Mouse (Mus musculus): ENCODE data around the gene Gstm1.
"Not testable (repeated sequence)": the region's sequence is repeated elsewhere in the genome, so short reads cannot be mapped to it uniquely, and the experiment has no call there.

The Gstm1 gene

DNA sequence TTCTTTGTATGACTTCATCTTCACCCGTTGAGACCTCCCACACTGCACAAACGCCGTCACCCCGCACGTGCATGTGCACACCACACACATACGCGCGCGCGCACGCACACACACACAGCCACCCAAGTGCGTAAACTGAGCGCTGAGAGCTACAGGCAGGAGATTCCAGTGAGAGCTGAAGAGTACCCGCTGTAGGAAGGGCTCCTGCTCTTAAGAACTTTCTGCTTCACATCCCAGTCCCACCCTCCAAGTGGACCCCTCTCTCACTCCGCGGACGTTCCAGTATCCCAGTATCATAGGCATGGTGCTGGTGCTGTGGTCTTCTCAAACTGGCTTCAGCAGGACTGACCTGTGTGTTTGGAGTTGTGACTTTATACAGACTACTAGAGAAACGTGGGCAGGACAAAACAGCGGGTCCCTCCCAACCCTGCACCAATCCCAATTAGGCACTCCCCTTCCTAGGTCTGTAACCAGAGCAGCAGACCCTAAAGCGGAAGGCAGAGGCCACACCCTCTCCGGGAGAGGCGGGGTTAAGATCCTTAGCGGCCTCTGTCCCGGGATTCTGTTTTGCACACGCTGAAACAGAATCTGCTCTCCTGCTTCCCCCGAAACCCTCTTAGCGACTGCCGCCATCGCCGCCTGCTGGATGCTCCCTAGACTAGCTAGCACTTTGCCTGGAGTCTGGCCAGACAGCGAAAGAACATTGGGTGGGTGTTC is at the start of gene Gstm1:
Gstm1 (minus strand) TSS at position 501 of the 717 bp plus-strand sequence.
- DNase-seq: peak; percentile 85

DNA sequence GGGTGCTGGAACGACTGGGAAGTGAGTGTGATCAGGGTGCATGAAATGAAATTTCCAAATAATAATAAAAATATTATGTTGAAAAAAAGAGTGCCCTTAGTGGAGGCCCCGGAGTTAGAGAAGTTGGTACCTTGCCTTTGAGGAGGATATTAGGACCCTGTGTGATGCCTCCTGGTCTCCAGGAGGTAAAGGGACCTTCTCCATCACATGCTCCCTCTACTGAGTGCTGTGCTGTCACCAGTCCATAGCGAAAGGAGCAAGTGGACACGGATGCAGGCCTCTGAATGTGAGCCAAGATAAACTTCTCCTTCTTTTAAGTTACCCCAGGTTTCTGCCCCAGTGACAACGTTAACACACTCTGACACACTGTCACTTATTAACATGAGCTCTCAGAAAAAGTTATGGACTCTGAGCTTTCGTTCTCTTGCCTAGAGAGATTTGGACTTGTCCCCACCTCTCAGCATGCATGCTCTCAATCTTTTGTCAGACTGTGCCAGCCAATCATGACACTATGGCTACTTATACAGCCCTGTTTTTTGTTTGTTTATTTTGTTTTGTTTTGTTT is 49.7 kb upstream of the Gstm1 start:
- no peak for DNase-seq

DNA sequence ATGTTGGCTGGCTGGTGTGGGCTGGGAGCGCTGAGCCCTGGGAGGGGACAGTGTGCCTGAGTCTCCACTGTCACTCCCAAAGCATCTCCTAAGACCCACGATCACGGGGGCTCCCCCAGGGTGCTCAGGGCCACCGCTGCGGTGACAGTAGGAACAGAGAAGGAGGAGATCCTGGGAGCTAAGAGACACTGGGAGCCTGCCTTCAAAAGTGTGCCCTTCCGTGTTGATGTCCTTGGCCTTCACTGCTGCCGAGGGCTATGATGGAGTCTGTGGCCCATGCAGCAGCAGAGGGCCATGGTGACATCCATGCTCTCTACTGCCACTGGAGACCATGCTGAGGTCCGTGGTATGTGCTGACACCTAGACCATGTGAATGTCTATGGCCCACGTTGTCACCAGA is 47.8 kb upstream of the Gstm1 start:
- no peak for DNase-seq

DNA sequence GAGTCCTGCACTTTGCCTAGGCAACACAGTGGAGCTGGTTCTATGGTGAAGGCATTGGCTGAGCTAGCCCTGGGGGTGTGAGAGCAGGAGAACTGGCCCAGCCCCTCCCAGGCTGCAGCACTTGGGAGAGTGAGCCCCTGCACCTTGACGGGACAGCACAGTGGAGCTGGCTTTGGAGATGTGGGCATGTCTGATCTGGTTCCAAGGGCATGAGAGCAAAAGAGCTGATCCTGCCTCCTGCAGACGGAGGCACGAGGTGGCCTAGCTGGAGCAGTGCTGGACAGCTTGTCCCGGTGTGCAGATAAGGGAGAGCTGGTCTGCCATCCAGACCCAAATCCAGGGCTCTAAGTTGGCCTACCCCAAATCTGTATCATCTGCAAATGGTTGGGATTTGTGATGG is 46.9 kb upstream of the Gstm1 start:
- no peak for DNase-seq

DNA sequence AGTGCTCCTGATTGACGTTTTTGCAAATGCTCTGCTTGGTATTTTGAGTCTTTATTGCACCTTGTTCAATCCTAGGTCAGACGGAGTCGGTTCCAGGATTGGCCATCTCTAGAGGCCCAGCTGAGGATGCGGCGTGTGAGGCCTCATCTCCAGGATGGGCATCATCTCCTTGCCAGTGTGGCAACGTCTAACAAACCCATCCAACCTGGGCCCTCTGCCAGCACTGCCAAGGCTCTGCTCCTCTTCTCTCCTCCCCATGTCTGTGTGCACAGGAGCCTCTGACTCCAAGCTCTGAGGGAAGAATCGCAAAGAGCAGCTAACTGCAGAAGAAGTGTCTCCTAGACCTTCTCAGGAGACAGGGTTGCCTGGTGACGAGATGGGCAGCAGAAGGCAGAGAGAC is 44.9 kb upstream of the Gstm1 start:
- no peak for DNase-seq

DNA sequence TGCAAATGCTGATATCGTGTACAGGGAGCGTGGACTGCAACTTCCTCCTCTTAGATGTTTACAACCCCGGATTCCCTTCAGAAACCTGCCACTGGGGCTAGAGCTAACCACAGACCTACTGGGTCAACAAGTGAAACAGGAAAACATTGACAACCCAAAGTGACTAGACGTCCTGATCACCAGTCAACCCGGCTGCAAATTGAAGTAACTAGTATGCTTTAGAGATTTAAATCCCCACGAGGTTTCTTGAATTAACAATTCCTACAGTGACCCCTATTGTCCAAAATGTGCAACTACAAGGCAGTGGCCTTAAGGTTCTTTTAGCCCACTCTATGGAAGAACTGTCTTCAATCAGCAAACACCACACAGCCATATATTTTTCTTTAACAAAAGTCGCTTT is 43.6 kb upstream of the Gstm1 start:
- no peak for DNase-seq

DNA sequence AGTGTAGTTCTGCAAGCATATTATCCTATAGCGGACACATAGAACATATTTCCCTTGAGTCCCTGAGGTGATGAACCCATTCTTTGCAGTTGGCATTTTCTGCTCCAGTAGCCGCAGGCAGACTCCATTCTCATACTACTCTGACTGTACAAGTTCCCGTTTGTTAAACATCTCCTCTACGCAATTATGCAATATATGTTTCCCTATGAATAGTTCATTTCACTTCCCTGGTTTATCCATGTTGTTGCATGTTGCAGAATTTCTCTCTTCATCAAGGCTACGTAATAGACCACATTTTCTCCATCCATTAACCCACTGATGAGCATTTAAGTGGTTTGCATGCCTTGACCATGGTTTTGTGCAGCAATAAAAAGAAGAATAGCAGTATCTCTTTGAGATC is 32.7 kb upstream of the Gstm1 start:
- DNase-seq: no peak

DNA sequence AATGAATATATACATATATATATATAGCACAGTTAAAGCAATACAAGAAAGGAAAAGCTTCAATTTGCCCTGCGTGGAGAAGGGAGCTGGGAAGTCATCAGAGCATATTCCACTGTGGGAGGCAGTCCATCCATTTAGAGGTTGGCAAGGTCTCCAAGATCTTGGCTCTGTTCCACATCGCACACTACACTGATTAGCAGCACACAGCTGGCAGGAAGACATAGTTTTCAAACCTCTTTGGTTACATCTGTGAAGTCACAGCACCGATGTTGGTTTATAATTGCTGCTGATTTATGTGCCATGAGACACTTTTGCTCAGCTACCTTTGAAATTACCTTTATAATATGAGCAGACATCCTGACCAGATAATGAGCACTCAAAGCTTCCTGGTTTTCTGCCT is 30.5 kb upstream of the Gstm1 start:
- DNase-seq: no peak

DNA sequence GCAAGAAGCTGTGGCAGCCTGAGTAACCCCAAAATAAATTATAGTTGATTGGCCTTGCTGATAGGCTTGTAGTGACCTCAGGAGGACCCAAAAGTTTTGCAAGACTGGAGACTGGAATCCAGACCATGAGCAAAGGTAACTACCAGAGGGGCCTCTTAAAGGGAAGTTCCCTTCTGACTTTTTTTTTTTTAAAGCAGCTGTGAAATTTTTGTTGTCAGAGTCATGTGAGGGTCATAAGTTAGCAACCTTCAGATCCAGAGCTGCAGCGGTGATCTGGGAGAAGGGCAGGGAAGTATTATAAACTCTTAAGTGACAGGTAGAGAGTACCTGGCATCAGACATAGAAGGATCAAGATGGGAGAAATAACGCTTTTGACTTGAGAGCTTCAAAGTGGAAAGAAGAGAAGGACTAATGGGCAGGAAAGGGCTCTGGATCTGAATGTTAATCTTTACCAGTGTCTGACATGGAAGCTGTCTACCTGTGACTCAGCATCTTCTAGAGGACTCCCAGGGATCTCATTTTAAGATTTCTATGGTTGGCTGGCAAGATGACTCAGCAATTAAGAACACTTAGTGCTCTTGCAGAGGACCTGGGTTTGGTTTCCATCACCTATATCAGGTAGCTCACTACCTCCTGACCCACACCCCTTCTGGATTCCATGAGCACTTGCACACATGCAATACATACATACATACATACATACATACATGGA is 29.3 kb upstream of the Gstm1 start:
- DNase-seq: no peak

DNA sequence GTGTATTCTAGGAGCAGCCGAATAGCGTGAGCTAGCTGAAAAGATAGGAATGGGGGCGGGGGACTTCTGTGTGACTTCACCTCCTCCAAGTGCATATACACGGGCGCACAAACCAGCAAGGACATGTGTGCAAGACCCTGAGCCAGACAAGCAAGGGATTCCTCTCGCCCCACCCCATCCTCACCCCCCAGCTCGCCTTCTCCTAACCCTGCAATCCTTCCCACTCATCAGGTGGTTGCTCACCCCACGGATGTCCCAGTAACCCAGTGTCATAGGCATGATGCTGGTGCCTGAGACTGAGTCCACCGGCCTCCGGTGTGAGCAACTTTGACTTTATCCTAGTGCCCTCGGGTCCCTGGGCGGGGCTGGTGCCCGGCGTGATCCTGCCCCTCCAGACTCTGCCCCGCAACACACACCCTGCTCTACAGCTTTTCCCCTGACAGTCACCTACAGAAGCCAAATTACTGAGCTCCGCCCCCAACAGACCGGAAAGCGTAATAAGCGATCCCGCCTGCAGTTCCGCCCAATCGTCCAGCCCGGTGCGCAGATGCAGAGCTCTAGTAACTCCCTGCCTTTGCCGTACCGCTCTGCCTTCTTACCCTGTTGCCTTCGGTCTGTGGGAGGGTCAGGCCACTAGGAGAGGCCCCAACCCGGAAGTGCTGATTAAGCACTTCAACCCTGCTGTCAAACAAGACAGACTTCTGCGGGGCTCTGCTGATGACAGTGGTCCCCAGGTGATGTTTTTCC is 26.8 kb upstream of the Gstm1 start, which contains the start of gene Gstm4:
Gstm4 (minus strand) TSS at position 501 of the 747 bp plus-strand sequence.
- peak; percentile 78 for DNase-seq

DNA sequence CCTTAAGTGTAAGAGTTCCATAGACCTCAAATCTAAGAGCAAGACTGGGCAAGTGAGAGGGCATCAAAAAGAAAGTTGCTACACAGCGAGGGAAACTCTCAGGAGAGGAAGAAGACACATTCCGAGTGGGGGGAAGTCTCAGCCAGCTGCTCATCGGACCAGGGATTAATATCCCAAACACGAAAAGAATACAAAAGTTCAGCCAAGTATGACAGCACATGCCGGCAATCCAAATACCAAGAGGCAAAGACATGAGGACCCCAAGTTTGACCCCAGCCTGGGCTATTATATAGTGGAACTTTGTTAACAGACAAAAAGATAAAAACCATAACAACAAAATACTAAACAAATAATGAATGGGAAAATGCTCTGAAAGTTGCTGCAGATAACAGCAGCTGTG is 15.4 kb upstream of the Gstm1 start:
- DNase-seq: no peak

DNA sequence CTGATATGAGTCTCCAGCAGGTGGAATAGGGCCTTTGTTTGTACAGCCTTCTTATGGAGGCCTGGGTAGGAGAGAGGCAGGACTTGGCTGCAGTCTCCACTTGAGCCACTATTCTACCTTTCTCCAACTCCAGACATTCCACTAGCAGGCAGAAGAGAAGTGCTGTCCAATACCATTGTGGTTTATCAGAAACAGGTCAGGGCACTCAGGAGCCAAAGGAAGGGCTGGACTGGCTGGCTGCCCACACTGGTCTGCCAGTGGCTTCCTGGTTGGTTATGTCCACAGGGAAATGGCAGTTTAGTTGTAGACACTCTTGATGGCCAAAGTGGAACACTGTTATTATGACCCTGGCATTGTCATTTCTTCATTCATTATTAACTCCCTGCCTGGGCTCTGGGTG is 14.3 kb upstream of the Gstm1 start:
- no peak for DNase-seq

DNA sequence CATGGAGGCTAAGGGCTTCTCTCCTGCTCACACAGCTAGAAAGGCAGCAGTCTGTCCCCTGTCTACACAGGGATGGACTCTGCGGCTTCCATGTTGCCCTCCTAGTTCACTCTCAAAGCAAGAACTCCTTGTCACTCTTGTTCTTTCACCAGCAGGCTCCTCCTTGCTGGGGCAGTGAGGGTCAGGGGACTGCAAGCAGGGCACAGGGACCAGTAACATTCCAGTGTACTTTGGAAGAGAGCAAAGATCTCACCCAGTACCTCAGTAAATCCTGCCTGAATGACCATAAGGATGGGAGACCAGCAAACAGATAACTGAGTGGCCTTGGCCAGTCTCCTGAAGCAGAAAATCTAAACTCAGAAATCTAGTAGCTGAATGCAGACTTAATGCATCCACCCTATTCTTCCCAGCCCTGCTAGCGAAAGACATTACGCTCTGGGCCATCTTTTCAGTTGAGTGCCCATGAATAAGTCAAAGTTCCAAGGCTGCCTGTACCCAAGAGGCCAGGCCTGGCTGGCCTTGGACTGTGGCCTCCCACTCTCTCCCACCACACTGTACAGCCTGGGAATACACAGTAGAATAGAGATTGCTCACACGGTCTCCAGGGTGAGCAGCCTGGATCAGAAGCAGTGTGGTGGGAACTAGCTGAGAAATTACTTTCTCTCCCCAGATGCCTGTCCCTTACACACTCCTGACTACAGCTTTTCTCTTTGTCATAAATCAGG is 11.0 kb upstream of the Gstm1 start:
- DNase-seq: no peak

DNA sequence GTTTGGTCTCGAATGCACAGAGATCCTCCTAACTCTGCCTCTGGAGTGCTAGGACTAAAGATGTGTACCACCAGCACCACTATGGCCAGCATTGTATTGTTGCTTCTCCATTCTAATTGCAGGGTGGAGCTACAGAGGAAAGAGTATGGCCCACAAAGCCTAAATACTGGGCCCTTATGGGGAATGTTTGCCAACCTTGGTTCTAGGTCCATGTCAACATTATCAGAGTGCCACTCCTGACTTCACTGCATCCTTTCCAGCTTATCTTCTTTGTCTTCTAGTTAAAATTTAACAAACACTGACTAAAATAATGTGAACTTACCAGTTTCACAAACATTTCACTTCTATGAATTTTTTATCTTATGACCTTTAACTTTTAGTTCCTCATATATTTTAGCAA is 8.8 kb upstream of the Gstm1 start:
- no peak for DNase-seq

DNA sequence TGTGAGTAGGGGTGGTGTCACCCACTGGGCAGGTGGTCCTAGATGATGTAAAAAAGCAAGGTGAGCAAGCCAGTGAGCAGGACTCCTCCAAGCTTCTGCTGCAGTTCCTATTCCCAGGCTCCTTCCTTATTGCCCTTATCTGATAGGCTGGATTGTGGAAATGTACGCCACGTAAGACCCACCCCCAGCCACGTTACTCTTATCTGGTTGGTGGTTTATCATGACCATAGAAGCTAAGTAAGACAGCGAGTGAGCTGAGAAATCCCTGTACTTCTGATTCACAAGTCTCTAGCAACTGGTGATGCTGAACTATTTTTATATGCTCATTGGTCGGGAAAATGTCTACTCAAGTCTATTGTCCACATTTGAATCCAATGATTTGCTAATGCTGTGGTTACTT is 8.3 kb upstream of the Gstm1 start:
- no peak for DNase-seq

DNA sequence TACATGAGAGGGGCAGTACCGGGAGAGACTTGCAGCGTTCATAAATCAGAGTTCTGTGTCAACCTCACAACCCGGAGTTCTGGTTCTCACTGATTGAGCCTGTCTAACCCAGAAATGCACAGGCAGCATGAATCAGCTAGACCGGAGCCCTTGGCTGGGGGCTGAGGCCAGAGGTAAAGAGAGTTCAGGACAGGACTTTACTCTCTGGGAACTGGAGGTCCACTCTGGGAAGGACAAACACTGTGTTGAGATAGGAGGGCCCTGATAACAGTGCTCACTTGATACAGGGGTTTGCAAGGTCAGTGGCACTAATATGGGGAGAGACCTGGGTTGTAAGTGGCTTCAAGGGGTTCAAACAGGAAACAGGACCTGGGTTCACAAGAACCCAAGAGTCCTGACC is 7.5 kb upstream of the Gstm1 start:
- no peak for DNase-seq

DNA sequence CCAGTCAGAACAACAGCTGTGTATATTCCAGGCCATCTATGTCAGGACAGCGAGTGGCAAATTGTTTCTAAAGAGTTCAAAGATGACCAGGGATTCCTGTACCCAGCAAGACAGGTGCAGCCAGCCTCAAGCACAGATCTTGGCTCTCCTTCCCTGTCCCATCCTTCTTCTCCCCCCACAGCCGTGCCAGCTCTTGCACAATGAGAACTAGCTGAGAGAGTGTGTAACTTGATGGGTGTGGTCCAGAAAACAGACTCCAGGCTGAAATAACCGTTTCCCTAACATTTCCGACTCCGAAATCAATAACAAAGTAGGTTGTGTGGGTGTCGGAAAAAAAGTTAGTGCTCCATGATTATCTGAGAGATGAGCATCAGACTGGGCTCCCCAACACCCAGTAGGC is 4.9 kb upstream of the Gstm1 start:
- DNase-seq: no peak

DNA sequence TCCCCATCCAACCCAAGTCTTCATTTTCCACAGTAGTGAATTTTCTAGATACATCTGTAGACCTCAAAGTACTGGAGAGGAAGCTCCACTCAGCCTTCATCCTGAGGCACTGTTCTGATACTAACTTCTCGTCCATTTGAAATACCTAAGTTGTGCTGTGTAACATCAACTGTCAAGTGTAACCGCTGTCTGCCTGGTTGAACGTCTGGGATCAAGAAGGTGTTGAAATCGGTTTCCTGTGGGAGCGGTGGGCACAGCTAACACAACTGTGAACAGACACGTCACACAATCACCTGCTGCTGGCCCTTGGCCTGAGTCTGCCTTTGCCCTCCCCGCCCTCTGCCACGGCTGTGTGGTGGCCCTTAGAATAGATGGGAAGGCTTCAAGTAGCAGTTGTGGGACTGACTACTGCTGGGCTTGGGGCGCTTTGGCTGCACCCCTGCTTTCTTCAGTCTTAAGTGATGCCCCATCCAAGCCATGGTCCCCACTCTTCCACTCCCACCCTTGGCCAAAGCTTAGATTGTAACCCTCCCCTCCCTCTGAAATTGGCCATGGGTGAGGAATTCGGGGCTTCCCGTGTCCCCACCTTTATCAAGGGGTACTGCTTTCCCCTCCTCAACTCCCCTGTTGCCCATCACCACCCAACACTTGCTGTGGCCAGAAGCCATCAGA is 2.7 kb upstream of the Gstm1 start:
- DNase-seq: not testable (repeated sequence)

DNA sequence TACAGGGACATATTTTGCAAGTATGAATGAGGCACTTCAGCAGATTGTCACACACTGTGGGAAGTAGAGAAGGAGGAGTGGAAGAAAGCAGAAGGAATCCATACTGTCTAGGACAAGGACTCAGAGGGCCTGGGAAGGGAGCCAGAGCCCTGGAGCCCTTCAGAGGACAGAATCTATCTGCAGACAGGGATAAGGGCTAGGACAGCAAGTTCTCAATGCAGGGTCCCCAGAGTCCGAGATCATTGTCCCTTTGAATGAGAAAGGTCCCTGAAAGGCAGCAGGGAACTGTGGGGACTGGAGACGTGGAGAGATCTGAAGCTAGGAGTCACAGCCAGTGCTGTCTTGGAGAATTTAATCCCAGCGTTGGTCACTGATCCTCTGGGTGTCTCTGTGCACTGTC is 1.5 kb upstream of the Gstm1 start:
- DNase-seq: not testable (repeated sequence)

DNA sequence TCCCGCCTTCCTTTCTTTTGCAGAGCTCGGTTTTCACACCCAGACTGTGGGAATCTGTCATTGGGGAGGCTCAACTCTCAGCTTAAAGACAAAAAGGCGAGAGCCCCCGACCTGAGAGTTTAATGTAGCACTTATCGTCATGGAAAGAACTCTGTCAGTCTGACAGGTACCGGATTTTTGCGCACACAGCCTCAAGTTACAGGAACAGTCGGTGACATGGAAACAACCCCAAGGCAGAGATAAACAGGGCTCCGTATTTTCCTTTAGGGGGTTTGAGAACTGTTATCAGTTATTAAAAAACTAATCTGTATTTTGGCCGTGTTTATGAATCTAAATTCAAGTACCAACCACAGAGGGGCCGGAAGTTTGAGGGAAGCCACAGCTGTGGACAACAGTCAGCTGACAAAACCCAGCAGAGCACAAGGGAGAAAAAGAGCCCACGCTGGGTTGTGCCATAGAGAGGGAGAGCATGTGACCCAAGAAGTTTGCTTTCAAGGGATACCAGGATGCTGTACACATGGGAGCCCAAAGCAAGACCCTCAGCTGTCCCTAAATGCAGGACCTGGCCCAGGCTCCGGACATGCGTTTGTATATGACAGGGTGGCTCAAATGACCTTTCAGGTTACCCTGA is 532 bp upstream of the Gstm1 start:
- DNase-seq: no peak

DNA sequence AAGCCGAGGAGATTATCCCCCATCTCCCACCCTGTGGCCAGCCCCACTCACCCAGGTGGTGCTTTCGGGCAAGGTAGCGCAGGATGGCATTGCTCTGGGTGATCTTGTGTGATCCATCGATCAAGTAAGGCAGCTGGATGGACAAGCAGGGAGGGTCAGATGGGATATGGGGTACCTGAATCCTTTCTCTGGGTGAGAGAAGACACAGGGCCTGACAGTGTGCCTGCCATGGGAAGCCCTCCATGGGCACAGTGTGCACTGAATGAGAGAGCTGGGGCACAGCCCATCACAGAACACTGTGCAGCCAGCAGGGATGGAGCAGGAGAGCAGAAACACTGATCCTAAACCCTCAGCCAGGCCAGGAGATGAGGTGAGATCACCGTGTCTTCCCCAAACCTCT is 1.3 kb downstream of the Gstm1 start:
- not testable (repeated sequence) for DNase-seq

DNA sequence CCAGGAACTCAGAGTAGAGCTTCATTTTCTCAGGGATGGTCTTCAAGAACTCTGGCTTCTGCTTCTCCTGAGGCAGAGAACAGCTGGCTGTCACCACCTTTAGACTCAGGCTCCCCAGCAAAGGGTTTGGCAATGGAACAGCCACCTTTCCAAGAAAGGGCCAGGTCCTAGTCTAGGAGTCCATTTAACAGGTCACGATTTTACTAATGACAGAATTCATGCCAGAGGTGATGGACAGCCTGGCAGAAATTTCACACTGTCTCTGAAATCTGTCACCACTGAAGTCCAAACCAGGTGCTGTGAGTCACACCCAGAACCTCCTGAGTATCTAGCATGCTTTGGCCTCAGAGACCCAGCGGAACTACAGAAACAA is 2.8 kb downstream of the Gstm1 start:
- DNase-seq: no peak
